Mouse (Mus musculus): ENCODE measurements around the gene Nf1. TPM values are rescaled to one million over a fixed set of nuclear protein-coding genes. Genes with fewer than 3 reads are reported as not detected.

Nf1 gene
- polyA plus RNA-seq, 1 experiment from 2014 or later, result 7.9 TPM

DNA sequence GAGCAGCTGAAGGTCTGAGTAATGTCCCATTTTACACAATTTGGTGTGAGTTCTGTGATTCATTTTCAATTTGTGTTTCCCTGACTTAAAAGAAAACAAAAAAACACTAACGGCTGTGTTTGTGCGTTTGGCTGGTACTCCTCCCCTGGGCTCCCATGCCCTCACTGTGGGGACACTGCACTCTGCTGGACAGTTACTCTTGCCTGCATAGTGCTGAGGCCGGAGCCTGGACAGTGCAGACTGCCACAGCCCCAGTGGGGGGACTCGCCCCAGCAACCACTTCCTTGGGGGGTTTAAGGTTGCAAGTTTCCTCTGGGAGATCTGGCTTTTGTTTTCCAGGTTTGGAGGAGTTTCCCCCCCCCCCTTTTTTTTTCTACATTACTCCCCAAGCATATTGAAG is 241.2 kb downstream of the Nf1 start:
- H3K36me3 ChIP-seq, result peaks cover 23% of the 10 kb centered on the region
- ATAC-seq (ENCODE audit: low FRiP score, low read depth), result no peak
- no peaks in the 10 kb centered on the region for H3K4me1 ChIP-seq
- H3K4me3 ChIP-seq, result no peak overlapping the region
- no peak overlapping the region for H3K27ac ChIP-seq
- H3K4me2 ChIP-seq (replicated peaks), result no peak overlapping the region
- no peak overlapping the region for H3K9ac ChIP-seq
- no peaks in the 10 kb centered on the region for H3K9me3 ChIP-seq
- 54% methylated on average over 4 of the region's 4 CpGs for WGBS
- H3K27me3 ChIP-seq, result no peaks in the 10 kb centered on the region

GRCm38 (mm10) chr11:79581257-79581656 is 241.8 kb downstream of the Nf1 start:
- Histone ChIP-seq H3K4me1 (no peaks in the 10 kb centered on the region), H3K36me3 (peaks cover 21% of the 10 kb centered on the region), H3K4me2 (replicated peaks) (no peak overlapping the region), H3K27me3 (no peaks in the 10 kb centered on the region), H3K9me3 (no peaks in the 10 kb centered on the region), H3K9ac (no peak overlapping the region), H3K4me3 (no peak overlapping the region), H3K27ac (no peak overlapping the region)
- WGBS, result 85% methylated on average over 6 of the region's 6 CpGs
- ATAC-seq (ENCODE audit: low FRiP score, low read depth), result no peak

GRCm38 (mm10) chr11:79584191-79584590 is 244.7 kb downstream of the Nf1 start:
- WGBS, result 11% methylated on average over 5 of the region's 5 CpGs
- H3K4me2 ChIP-seq (replicated peaks), result no peak overlapping the region
- peak; percentile 76 for ATAC-seq (ENCODE audit: low FRiP score, low read depth)
- H3K27me3 ChIP-seq, result peaks cover 9% of the 10 kb centered on the region
- peaks cover 4% of the 10 kb centered on the region; the same call in 1 of the 2 replicates for H3K36me3 ChIP-seq
- H3K4me3 ChIP-seq, result no peak overlapping the region
- H3K9ac ChIP-seq, result no peak overlapping the region
- no peaks in the 10 kb centered on the region for H3K9me3 ChIP-seq
- no peaks in the 10 kb centered on the region for H3K4me1 ChIP-seq
- H3K27ac ChIP-seq, result no peak overlapping the region

DNA sequence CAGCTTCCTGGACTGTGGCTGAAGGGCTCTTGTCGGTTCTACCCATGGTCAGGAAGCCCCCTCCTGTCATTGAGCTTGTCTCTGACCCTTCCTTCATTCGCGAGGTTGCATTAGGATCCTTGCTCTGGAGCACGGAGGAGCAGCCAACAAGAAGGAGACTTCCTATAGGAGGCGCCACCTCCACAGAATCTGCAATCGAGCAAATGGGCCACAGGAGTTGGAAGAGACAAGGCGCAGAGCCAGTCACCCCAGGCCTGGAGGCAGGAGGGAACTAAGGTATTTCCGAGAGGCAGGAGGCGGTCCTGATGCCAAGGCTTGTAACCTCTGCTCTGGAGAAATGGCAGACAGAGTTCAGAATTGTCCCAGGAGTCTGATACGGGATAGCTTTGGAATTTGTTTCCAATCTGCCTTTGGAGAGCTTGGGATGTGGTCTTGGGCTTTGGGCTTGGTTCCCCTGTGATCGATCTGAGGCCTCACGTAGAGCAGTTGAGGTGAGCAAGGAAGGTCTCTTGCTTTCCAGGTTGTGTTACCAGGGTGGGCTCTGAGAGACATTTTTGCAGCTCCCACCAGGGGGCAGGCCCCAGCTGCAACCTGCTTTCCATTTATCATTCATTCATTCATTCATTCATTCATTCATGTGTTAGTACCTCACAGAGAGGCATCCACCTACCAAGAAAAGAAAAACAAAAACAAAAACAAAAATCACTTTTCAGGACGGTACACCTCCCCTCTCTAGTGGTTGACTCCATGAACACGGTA is 250.0 kb downstream of the Nf1 start:
- H3K27me3 ChIP-seq, result peaks cover 56% of the 10 kb centered on the region
- WGBS, result 56% methylated on average over 14 of the region's 14 CpGs
- H3K4me3 ChIP-seq, result no peak overlapping the region

DNA sequence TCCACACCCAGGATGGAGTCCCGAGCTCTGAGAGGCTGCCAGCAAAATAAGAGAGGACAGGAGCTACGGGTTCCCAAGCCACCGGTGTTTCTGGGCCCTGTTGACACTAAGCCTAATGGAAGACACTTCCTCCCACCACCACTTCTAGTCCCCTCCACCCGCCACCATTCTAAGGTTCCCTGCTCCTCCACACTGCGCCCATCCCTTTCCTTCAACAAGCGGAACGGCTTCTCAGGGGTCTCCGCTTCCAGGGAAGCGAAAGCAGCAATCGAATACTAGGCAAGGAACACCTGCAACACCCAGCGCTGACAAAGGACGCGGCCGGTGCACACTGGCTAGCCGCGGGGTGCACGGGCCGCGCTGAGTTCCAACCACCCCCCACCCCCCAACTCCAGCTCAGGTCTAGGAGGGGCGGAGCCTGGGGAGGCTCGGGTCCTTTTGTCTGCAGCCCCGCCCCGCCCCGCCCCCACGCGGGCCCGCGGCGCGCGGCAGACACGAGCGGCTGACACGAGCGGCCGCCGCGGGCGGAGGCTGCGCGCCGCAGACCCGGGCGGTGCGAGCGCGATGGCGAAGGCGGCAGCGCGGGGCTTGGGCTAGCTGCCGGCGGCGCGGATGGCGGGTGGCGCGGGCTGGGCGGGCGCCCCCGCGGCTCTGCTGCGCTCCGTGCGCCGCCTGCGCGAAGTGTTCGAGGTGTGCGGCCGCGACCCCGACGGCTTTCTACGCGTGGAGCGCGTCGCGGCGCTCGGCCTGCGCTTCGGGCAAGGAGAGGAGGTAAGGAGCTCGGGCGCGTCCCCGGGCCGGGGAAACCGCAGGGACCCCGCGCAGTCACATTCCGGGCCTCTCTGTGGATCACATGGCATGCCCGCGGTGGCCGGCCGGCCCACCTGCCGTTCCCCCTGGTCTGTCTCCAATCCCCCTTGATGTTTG is 251.4 kb downstream of the Nf1 start, which contains the start of gene Rab11fip4:
Gene Rab11fip4, plus strand, starts transcription at position 549 of the 927 bp plus-strand sequence.
- peaks cover 9% of the 10 kb centered on the region for H3K4me1 ChIP-seq
- no peaks in the 10 kb centered on the region for H3K9me3 ChIP-seq
- H3K4me3 ChIP-seq, result peak within 1 kb of the TSS; percentile 63
- peak within 1 kb of the TSS; percentile 73 for H3K9ac ChIP-seq
- H3K27ac ChIP-seq, result no peak within 1 kb of the TSS
- peak; percentile 68 for ATAC-seq (ENCODE audit: low FRiP score, low read depth)
- H3K36me3 ChIP-seq, result no peaks in the 10 kb centered on the region
- WGBS, result 1% methylated on average over 85 of the region's 98 CpGs
- H3K27me3 ChIP-seq, result peaks cover 59% of the 10 kb centered on the region
- peak within 1 kb of the TSS; percentile 95 for H3K4me2 ChIP-seq (replicated peaks)

More for the DNA sequence above, 250.0 kb downstream of the Nf1 start:
- no peak overlapping the region for H3K9ac ChIP-seq
- H3K4me2 ChIP-seq (replicated peaks), result no peak overlapping the region
- H3K36me3 ChIP-seq, result no peaks in the 10 kb centered on the region
- H3K27ac ChIP-seq, result no peak overlapping the region
- H3K9me3 ChIP-seq, result no peaks in the 10 kb centered on the region
- peaks cover 9% of the 10 kb centered on the region for H3K4me1 ChIP-seq
- ATAC-seq (ENCODE audit: low FRiP score, low read depth), result no peak

DNA sequence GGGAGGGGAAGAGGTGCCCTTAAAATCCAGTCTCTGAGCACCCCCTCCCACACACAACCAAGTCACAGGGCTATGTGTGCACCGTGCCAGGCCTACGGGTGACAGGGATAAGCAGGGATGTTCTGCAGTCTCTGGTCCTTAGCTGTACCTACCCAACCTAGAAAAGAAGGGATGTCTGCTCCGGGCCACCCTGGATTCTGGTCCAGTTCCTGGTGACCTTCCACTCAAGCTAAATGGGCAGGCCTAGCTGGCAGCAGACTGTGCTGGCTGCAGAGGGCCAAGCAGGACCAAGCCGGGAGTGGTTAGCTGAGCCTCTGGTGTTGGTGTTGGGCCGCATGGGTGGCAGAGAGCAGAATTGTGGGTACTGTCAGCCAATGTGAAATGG is 252.1 kb downstream of the Nf1 start:
- peak overlapping the region; percentile 73 for H3K9ac ChIP-seq
- 29% methylated on average over 5 of the region's 5 CpGs for WGBS

DNA sequence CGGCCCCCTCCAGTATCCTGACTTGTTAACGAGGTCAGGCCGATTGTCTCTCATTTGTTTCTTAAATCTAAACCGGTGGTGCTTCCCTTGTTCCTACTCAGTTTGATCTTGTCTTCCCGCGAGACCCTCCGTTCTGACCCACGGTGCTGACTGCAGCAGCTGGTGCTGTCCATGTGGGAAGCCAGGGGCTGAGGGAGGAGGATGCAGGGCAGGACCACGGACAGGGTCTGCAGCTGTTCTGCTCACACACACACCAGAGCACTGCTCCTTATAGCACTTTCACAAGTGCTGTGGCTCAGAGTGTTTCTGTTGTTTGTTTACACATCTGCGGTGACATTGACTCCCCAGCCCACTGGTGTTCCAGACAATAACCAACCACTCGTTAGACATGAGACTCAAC is 254.0 kb downstream of the Nf1 start:
- Histone ChIP-seq H3K27me3 (peaks cover 57% of the 10 kb centered on the region), H3K9ac (no peak overlapping the region), H3K4me2 (replicated peaks) (no peak overlapping the region), H3K9me3 (0 out of 2 replicates have a peak, but pooled peaks cover 3% of the 10 kb centered on the region), H3K36me3 (no peaks in the 10 kb centered on the region), H3K4me3 (no peak overlapping the region), H3K27ac (no peak overlapping the region), H3K4me1 (peaks cover 9% of the 10 kb centered on the region)
- WGBS, result 25% methylated on average over 11 of the region's 11 CpGs
- ATAC-seq (ENCODE audit: low FRiP score, low read depth), result peak; percentile 68

More for the DNA sequence above, 252.1 kb downstream of the Nf1 start:
- Histone ChIP-seq H3K9me3 (no peaks in the 10 kb centered on the region), H3K27ac (no peak overlapping the region), H3K4me3 (peak overlapping the region; percentile 63), H3K4me2 (replicated peaks) (peak overlapping the region; percentile 95), H3K36me3 (no peaks in the 10 kb centered on the region), H3K27me3 (peaks cover 59% of the 10 kb centered on the region), H3K4me1 (peaks cover 9% of the 10 kb centered on the region)
- no peak for ATAC-seq (ENCODE audit: low FRiP score, low read depth)

DNA sequence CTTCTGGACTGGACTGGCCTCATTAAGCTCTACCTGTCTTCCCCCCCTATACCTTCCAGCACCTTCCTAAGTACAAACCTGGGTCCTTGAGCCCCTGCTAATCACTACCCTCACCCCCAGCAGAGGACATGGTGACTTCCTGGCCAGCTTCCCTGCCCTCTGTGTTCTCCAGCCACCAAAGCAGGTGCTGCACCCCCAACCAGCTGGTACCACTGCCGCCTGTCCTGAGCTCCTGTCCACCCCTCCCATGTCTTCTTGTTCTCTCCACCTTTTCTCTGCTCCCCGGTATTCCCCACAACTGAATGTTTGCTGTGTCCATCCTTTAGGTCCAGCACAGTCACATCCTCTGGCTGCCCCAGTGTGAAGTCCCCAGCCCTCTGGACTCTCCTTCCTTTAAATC is 271.0 kb downstream of the Nf1 start:
- Histone ChIP-seq H3K9ac (no peak overlapping the region), H3K4me1 (peaks cover 25% of the 10 kb centered on the region), H3K4me2 (replicated peaks) (0 out of 2 replicates have a peak overlapping the region, but pooled peaks have one; percentile 5), H3K9me3 (no peaks in the 10 kb centered on the region), H3K27me3 (no peaks in the 10 kb centered on the region), H3K27ac (no peak overlapping the region), H3K36me3 (no peaks in the 10 kb centered on the region), H3K4me3 (no peak overlapping the region)
- ATAC-seq (ENCODE audit: low FRiP score, low read depth), result no peak
- WGBS, result 43% methylated on average over 2 of the region's 2 CpGs

GRCm38 (mm10) chr11:79611011-79611666 is 271.6 kb downstream of the Nf1 start:
- WGBS, result 20% methylated on average over 13 of the region's 13 CpGs
- no peak overlapping the region for H3K4me3 ChIP-seq
- no peaks in the 10 kb centered on the region for H3K9me3 ChIP-seq
- H3K27me3 ChIP-seq, result no peaks in the 10 kb centered on the region
- peaks cover 25% of the 10 kb centered on the region for H3K4me1 ChIP-seq
- no peak overlapping the region for H3K9ac ChIP-seq
- H3K27ac ChIP-seq, result no peak overlapping the region
- ATAC-seq (ENCODE audit: low FRiP score, low read depth), result no peak
- H3K36me3 ChIP-seq, result no peaks in the 10 kb centered on the region
- H3K4me2 ChIP-seq (replicated peaks), result 0 out of 2 replicates have a peak overlapping the region, but pooled peaks have one; percentile 5

GRCm38 (mm10) chr11:79612046-79612600 is 272.6 kb downstream of the Nf1 start:
- H3K4me1 ChIP-seq, result peaks cover 25% of the 10 kb centered on the region
- H3K9me3 ChIP-seq, result no peaks in the 10 kb centered on the region
- no peak overlapping the region for H3K9ac ChIP-seq
- no peaks in the 10 kb centered on the region for H3K27me3 ChIP-seq
- H3K4me3 ChIP-seq, result no peak overlapping the region
- no peak for ATAC-seq (ENCODE audit: low FRiP score, low read depth)
- 11% methylated on average over 1 of the region's 1 CpGs for WGBS
- no peak overlapping the region for H3K4me2 ChIP-seq (replicated peaks)
- H3K36me3 ChIP-seq, result no peaks in the 10 kb centered on the region
- H3K27ac ChIP-seq, result no peak overlapping the region

GRCm38 (mm10) chr11:79613084-79613483 is 273.6 kb downstream of the Nf1 start:
- 42% methylated on average over 3 of the region's 3 CpGs for WGBS
- no peaks in the 10 kb centered on the region for H3K36me3 ChIP-seq
- no peak overlapping the region for H3K4me3 ChIP-seq
- no peak for ATAC-seq (ENCODE audit: low FRiP score, low read depth)
- no peaks in the 10 kb centered on the region for H3K27me3 ChIP-seq
- no peak overlapping the region for H3K27ac ChIP-seq
- 0 out of 2 replicates have a peak overlapping the region, but pooled peaks have one; percentile 15 for H3K9ac ChIP-seq
- no peaks in the 10 kb centered on the region for H3K9me3 ChIP-seq
- peaks cover 25% of the 10 kb centered on the region for H3K4me1 ChIP-seq
- no peak overlapping the region for H3K4me2 ChIP-seq (replicated peaks)

Data from limb, embryonic 13.5 days (tissue).